Mouse (Mus musculus) naive thymus-derived CD4-positive, alpha-beta T cell, adult 2 months (primary cell): ENCODE measurements around the gene Ube3b.

Source experiments
- DNase-seq: peaks from one replicate; pipeline ENCODE4 v3.0.0-alpha.2; 2011; ENCODE audit warnings: low read depth

The Ube3b gene

DNA sequence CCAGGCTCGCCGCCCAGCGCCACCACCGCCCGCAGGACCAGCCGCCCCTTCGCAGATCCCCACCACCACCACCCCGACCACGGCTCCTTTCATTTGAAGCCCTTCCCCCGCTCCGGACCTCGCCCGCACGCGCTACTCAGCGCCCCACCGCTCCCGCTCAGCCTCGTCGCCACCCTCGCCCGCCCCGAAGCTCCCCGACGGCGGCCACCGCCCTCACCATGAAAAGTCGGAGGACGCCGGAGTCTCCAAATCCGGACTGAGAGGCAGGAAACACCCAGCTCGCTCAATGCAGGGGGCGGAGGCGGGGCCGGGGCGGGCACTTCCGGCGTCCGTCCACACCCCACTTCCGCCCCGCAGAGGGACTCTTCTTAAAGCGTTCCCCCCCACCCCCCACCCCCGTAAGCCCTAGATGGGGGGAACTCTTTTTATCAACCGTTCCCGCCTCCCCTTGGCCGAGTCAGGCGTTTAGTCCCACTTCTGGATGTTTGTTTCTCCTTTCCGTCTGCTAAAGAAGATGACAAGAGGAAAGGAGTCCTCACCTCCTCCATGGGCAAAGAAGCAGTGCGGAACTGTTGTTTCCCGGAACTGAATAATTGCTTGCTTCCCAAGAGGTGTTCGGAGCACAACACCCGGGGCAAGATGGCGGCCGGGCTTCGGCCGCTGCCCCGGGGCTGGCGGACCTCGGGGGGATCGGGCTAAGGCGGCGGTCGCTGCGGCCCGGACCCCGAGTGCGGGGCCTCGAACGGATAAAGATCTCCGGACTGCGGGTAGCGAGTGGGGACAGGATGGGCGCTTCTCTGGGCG, at the start of gene Ube3b, which contains the start of gene Kctd10:
Ube3b (plus strand) TSS at position 399 of the 804 bp plus-strand sequence.
Kctd10 (minus strand) TSS at position 300 of the 804 bp plus-strand sequence.
- DNase-seq: peak; percentile 96

DNA sequence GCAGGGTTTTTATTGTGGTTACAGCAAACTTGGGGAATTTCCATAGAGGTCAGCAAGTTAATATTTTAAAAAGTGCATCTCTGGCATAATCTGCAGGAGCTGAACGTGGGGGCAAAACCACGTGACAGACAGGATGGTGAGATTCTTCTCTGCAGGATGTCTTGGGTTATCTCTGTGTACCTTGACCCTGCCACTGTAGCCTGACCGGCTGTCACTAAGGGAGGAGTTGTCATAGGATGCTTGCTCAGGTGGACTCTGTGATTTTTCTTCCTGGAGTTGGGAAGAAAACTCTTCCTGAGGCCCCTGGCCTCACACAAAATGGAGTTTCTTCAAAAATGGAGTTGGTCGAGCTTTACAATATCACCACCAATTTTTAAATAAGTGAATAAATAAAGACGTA, 37.4 kb upstream of the Ube3b start:
- DNase-seq: no peak

DNA sequence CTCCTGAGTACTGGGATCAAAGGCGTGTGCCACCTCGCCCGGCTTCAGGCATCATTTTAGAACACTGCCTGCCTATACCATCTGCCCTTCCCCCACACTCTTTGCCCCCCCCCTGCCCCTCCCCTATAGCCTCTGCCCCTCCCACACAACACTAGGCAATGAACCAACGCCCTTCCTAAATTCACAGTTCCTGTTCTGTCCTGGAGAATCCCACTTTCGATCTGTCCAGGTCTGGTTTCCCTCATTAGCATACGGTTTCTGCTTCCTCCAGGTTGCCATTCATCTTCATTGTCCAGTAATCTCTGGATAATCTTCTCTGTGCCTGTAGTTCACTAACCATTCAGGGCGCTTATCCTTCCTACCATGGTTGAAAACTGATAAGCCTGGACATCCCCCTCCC, 36.8 kb upstream of the Ube3b start:
- no peak for DNase-seq

DNA sequence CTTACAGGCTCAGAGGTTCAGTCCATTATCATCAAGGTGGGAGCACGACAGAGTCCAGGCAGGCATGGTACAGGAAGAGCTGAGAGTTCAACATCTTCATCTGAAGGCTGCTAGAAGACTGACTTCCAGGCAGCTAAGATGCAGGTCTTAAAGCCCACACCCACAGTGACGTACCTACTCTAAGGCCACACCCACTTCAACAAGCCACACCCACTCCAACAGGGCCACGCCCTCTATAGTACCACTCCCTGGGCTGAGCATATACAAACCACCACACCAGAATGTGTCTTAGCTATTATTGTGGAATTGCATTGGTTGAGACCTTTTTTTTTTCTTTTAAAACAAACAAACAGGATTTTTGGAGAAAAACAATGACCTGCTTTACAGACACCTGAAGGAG, 34.9 kb upstream of the Ube3b start:
- peak; percentile 37 for DNase-seq

DNA sequence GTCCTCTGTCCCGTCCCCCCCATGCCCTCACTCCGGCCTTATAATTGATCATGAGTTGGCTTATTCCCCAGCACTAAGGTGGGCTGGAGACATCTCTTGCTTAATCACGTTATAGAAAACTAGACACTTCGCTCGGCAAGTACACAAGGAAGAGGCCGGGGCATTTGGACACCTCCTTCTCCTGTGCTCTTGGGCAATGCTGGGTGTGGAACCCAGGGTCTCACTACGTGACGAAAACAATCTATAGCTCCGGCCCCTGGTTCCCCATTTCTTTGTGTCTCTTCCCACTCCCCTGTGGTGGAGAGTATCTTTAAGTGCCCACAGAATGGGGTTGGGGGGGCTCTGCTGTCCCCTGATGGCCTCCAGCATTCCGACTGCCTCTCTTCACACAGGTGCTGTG, 33.4 kb upstream of the Ube3b start:
- no peak for DNase-seq

DNA sequence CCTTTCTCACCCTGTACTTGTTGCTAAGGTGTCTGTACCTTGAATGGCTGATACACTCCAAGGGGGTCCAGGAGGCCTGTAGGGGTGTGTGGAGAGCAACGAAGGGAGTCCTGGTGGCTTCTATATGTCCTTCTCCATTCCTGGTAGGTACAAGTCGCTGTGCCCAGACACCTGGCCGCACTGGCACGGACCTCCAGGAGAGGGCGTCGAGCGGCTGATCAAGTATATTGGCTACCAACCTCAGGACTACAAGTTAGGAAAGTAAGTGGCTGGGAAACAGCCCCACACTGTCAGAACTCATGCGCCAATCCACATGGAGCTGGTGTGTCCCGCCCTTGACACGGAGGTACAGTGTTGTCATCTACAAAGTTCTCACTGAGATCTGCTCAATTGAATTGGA, 28.9 kb upstream of the Ube3b start:
- peak; percentile 32 for DNase-seq

DNA sequence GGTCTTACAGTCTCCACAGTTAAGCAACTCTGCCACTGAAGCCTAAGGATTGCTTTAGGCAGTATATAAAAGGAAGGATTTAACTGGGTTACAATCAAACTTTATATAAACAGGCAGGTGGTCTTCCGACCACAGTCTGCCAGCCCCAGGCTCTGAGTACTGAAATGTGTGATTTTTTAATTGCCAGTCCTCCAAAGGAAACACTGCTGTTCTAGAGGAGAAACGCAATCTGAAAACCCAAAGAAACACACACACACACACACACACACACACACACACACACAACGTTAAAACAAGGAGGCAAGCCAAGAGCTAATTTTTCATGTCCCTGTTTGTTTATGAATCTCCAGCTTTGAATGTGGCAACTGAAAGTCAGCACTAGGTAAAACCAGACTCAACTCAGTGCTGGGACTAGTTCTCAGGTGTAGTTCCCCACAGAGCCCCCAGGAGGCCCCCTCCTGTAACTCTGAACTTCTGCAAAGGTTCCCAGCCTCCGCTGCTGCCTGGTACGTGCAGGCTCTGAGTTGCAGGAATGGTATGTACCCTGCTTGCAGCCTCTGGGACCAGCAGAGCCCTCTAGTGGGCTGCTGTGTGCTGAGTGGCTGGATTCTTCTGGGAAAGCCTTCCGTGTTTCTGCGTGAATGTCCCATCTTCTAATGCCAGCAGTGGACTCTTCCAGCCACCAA, 24.0 kb upstream of the Ube3b start:
- DNase-seq: peak; percentile 79

DNA sequence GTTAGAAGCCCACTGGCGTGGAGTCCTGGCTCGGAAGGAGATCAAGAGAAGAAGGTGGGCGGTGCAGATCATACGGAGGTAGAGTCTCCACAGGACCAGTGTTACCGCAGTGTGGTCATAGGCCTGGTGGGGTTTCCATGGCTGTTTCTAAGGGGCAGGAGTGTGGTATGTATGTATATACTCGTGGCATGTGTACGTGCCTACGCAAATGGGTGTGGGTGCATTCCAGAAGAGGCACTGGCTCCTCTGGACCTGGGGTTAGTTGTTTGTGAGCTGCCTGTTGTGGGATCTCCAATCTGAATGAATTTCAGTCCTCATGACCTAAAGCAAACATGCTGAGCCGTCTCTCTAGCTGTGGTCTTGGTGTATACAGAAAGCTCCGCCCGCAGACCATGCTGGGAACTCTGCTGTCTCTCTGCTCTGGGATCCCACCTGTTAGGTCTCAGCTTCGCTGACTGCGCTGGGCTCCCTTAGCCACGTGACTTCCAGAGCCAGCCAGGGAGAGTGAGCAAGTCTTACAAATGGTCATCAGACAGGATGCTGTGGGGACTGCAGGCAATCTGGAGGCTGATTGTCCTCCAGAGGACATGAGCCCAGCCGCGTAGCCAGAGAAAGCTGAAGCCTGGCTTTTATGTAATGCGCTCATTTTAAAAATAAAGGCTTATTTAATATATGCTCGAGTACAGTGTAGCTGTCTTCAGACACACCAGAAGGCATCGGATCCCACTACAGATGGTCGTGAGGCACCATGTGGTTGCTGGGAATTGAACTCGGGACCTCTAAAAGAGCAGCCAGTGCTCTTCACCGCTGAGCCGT, 23.3 kb upstream of the Ube3b start:
- no peak for DNase-seq

DNA sequence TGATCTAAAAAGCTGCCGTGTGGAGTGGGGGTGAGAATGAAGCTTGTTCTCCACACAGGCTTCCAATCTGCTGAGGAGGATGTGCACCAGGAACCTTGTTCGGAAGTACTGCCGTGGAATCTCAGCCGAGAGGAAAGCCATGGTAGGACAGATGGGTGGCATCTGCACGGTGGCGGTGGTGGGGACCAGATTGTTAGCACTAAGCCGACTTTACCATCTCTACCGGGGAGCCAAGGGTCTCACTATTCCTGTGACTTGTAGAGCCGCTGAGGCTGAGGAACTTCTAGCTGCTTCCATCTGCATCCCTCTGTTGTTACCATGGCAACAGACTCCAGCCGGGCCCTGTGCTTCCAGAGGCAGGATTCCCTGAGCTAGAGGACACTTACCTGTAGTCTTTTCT, 21.6 kb upstream of the Ube3b start:
- DNase-seq: no peak

DNA sequence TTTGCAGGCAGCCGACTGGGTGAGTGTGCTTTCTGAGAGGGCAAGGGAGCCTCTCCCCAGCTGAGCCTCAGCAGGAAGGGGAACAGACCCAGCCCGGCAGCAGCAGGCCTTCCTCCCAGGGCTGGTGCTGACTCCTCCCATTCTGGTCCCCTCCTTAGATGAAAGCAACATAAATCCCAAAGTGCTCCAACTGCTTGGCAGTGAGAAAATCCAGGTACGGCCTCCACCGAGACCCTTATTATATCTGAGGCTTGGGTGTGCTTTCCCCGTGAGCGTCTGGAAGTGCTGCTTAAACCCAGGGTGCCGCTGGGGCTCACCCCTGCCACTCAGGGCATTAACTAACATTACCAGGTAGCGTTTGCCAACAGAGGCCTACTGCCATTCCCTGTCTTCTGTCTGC, 20.8 kb upstream of the Ube3b start:
- no peak for DNase-seq

DNA sequence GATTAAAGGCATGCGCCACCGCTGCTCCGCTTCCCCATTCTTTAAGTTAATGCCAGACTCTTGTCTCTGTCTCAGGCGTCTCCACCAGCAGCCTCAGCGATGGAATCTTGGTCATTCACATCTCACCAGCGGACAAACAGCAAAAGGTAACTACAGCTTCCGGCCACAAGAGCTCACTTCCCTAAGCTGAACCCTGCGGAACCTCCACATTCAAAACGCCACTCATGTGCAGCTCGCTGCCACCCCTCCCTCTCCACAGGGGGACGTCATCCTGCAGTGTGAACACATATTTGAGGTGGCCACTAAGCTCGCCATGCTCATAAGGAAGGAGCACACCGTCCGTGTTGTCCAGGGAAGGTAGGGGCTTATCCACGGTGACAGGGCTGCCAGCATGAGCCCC, 19.4 kb upstream of the Ube3b start:
- DNase-seq: no peak

DNA sequence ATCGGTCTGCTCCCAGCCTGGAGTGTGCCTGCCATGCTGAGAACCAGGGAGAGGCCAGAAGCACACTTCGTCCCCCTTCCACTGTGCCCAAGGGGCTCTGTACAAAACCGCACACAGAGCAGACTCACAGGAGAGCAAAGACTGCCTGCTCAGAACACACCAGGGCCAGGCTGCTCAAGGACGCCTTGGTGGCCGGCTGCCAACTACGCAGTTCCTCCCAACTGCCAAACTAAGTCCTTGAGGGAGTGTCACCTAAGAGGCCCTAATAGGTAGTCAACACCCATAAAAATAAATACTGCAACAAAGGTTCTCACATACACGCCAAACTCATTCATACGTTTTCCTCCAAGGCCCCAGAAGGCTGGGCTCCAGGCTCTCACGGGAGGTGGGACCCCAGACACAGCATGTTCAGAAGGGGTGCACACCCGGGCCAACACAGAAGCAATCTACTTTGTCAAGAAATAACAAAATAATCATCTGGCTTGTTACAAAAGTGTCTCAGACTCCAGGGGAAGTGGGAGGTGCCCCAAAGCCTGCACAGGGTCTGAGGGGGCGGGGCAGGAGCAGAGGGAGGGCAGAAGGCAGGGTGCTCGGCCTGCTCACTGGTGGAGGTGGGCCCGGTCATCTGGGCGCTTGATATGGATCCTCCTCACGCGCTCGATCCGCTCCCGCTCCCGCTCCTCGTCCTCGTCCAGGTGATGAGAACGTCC, 15.2 kb upstream of the Ube3b start:
- no peak for DNase-seq

DNA sequence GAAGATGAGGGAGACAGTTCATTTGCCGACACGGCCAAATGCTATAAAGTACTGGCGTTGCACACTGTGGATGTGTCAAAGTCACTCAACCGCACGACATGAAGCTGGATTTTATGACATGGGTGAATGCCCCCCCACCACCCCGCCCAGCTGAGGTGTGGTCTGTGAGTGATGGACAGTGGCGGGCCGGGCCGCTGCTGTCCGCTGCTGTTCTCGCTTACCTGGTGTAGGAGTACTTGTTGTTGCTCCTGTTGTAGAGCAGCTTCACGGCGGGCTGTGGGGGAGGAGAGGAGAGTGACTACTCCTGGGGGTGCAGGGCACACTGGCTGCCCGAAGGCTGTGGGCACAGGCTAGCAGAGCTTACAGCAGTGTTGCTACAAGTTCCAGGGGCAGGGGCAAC, 12.3 kb upstream of the Ube3b start:
- DNase-seq: no peak

DNA sequence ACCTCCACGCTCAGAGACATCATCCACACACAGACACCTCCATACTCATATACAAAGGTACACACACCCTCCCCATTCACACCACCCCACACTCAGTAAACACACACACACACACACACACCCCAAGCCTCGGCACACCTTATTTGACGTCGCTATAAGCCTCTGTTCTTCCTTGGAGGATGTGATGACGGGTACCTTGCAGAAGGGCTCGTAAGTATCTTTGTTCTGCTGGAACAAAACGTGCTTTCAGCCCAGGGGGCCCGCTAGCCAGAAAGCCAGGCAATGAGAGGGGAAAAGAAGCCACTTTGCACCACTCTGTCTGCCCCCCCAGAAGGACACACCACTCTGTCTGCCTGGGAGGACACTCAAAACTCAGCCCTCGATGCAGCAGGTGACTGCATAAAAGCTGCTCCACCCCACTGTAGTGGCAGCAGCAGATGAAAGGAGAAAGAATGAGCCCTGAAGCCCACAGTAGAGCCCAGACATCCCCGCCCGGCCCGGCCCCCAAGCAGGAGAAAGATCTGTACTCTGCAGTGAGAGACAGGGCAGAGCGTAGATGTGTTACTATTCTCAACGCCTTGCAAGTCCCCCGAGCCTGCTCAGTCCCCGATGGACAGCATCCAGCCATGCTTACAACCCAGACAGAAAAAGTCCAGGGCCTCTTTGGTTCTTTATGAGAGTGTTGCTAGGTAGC, 11.5 kb upstream of the Ube3b start:
- DNase-seq: no peak

DNA sequence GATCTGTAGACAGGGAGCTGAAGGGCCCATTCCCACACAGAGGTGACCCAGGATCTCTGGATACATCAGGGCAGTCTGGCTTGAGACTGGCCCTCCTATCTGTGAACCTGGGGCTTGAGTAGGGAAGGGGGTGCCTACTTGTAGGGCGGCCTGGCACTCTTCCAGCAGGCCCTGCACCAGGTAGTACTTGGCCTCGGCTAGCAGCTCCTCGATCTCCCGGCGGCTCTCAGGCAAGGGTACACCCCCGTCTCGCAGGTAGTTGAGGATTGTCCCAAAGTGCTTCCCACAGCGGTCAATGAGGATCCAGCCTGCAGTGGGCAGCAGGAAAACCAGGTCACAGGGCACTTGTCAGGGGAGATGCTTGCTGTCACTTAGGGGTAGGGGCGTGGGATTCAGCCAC, 10.5 kb upstream of the Ube3b start:
- DNase-seq: no peak

DNA sequence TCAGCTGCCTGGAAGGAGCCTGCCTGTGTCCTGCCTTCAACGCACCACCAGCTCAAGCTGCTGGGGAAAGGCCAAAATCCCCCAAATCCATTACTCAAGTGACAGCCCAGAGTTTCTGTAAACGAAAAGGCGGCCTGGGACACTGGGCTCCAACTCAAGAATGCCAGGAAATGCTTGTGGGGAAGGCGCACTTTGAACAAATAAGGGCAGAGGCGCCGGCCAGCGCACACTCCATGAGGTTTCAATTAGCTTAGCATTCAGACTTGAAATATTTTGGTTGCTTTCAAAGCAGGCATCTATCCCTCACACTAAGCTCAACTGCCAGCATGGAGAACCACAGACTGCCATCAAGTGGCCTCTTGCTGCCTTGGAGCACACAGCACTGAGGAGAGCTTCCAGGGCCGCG, 10.0 kb upstream of the Ube3b start:
- no peak for DNase-seq

DNA sequence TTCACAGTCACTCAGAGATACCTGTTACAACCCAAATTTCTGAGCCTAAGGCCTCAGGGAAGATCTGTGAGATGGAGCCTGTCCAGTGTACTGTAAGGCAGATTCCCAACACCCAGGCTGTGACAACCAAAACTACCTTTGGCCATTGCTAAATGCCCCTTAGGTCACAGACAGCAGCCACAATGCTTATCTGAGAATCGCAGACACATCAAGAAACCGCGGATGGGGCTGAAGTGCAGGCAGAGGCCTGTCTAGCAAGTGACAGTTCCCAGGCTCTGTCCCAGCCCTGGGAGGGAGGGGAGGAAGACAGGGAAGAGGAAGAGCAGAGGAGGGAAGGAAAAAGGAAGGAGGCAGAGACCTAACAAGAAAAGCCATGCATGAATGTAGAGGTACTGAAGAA, 9.1 kb upstream of the Ube3b start:
- DNase-seq: no peak

DNA sequence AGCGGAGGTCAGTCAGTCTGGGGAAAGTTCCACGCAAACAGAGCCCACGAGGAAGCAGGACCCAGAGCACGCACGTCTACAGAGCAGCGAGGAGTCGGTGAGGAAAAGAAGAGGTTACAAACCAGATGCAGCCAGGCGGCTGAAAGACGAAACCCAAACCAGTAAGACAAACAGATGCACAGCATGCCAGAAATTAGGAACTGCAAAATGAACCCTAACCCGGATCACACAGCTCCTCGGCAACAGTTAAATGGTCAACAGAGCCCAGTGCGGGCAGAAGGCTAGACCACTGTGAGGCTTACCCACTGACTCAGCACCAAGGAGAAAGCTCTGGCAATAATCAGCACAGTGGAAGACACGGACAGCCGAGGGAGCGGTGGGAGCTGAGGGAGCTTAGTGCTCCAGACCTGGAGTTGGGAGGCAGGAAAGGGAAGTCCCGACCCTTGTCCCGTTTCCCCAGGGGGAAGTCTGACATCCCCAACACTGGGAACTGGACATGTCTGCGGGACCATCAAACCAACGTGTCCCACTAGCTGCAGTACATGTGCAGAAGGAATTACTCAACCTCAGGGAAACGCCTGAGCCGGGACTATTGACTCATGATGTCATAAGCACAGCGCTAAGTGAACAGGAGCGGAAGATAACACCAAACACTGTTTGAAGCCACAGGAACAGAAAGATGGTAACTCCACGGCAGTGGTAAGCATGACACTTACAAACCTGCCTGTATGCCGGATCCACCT, 8.5 kb upstream of the Ube3b start:
- DNase-seq: no peak

DNA sequence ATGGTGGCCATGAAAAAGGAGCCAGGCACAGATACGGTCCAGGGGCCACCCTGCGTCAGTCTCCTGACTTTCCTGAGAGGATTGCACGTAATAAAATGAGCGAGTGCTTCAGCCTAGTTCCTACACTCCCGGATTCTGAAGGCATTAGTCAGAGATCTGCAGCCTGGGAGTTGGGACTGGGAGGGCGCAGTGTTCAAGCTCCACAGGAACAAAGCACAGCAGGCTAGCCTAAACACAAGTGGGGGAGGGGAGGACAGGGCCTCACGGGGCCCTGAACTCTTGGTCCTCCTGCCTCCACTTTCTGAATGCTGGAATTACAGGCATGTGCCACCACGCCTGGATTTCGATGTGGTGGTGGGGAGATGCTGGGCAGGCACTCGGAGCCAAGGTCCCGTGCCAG, 7.8 kb upstream of the Ube3b start:
- DNase-seq: no peak

DNA sequence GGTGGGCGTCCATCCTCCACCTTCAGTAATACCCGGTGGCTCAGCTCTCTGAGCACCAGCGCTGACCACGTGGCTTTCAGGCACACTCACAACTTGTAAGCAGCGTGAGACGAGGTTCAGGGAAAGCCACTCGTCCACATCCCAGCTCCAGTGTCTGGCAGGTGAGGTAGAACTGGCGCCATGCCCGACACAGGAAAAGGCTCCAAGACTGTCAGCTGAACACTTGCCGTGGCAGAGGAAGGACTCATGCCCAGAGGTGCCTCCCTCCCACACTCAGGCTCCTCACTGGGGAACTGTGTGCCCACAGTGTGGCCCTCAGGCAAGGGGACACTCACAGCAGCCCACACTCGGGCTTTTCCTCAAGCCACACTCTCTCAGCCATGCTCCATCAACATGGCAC, 7.2 kb upstream of the Ube3b start:
- DNase-seq: no peak

DNA sequence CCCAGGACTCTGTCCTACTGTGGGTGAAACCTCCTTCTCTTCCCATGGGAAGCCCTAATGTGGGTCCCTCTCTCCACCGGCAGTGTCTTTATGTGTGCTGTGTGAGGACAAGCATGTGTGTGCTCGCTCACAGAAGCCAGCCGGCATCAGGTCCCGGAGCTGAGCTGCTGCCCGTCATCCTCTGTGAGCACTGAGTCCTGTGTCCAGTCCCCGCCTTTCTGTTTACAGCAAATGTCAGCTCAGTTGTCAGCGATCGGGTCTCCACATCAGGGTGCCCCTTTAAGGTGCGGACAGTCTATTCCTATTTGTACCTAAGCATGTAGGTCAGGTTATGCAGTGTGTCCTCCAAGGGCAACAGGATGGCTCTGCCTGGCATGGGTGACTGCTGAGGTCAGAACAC, 6.8 kb upstream of the Ube3b start:
- no peak for DNase-seq
